Mouse (Mus musculus): ENCODE results near the gene Gm14137.

GRCm38 (mm10) chr2:119171574-119171973, 2.7 kb upstream of the Gm14137 start:
- TF ChIP-seq CTCF (IDR thresholded peaks at IDR 0.05; ENCODE audit: insufficient read depth, low read length) (no peak), POLR2A (IDR thresholded peaks at IDR 0.05; ENCODE audit: borderline replicate concordance, extremely low read depth, low read depth, low read length) (no peak)

Measured in lung, adult 2 months (tissue).